Mouse (Mus musculus): ENCODE measurements at regions not wholly inside any gene's neighbourhood (a gene's known extent, or its start where the extent isn't known, plus 50 kb on each side); places are given as distances from the start of the nearest gene placed in this dataset.
A peak's percentile ranks its signal among the peaks of the same experiment; 100 is the strongest.

GRCm38 (mm10) chr1:42468365-42468764 lies 227.2 kb upstream of the Pou3f3 start:
- Histone ChIP-seq H3K9me3 (replicated peaks) (no peaks in the 10 kb centered on the region), H3K27ac (no peak overlapping the region), H3K27me3 (no peaks in the 10 kb centered on the region), H3K36me3 (no peaks in the 10 kb centered on the region), H3K9ac (no peak overlapping the region), H3K4me3 (no peak overlapping the region), H3K4me2 (replicated peaks) (no peak overlapping the region), H3K4me1 (peaks cover 9% of the 10 kb centered on the region)
- ATAC-seq (ENCODE audit: low FRiP score): no peak
- 89% methylated on average over 3 of the region's 3 CpGs for WGBS

GRCm38 (mm10) chr1:42471846-42472494 lies 223.6 kb upstream of the Pou3f3 start:
- Histone ChIP-seq H3K9me3 (replicated peaks) (no peaks in the 10 kb centered on the region), H3K4me1 (peaks cover 9% of the 10 kb centered on the region), H3K4me2 (replicated peaks) (peak overlapping the region; percentile 14; the same call in 1 of the 2 replicates), H3K9ac (no peak overlapping the region), H3K27me3 (no peaks in the 10 kb centered on the region), H3K27ac (peak overlapping the region; percentile 76), H3K36me3 (no peaks in the 10 kb centered on the region), H3K4me3 (no peak overlapping the region)
- 74% methylated on average over 10 of the region's 10 CpGs for WGBS
- ATAC-seq (ENCODE audit: low FRiP score): peak; percentile 62

GRCm38 (mm10) chr1:42472495-42473230 lies 222.9 kb upstream of the Pou3f3 start:
- Histone ChIP-seq H3K27me3 (no peaks in the 10 kb centered on the region), H3K36me3 (no peaks in the 10 kb centered on the region), H3K9me3 (replicated peaks) (no peaks in the 10 kb centered on the region), H3K9ac (no peak overlapping the region), H3K4me1 (peaks cover 9% of the 10 kb centered on the region), H3K4me3 (no peak overlapping the region), H3K27ac (peak overlapping the region; percentile 76), H3K4me2 (replicated peaks) (peak overlapping the region; percentile 14; the same call in 1 of the 2 replicates)
- 44% methylated on average over 13 of the region's 13 CpGs for WGBS
- peak; percentile 79 for ATAC-seq (ENCODE audit: low FRiP score)

GRCm38 (mm10) chr1:42474197-42474596 lies 221.4 kb upstream of the Pou3f3 start:
- no peak overlapping the region for H3K4me3 ChIP-seq
- 62% methylated on average over 8 of the region's 8 CpGs for WGBS

GRCm38 (mm10) chr1:42474831-42475230 lies 220.7 kb upstream of the Pou3f3 start:
- Histone ChIP-seq H3K4me2 (replicated peaks) (no peak overlapping the region), H3K27ac (no peak overlapping the region), H3K4me1 (peaks cover 9% of the 10 kb centered on the region), H3K4me3 (no peak overlapping the region), H3K9me3 (replicated peaks) (no peaks in the 10 kb centered on the region), H3K36me3 (no peaks in the 10 kb centered on the region), H3K27me3 (no peaks in the 10 kb centered on the region), H3K9ac (no peak overlapping the region)
- WGBS: 94% methylated on average over 1 of the region's 1 CpGs
- no peak for ATAC-seq (ENCODE audit: low FRiP score)

More at GRCm38 (mm10) chr1:42474197-42474596, 221.4 kb upstream of the Pou3f3 start:
- H3K9ac ChIP-seq: no peak overlapping the region
- no peaks in the 10 kb centered on the region for H3K27me3 ChIP-seq
- no peak overlapping the region for H3K27ac ChIP-seq
- no peak overlapping the region for H3K4me2 ChIP-seq (replicated peaks)
- peaks cover 9% of the 10 kb centered on the region for H3K4me1 ChIP-seq
- no peaks in the 10 kb centered on the region for H3K36me3 ChIP-seq
- ATAC-seq (ENCODE audit: low FRiP score): no peak
- no peaks in the 10 kb centered on the region for H3K9me3 ChIP-seq (replicated peaks)

GRCm38 (mm10) chr1:42475629-42476028 lies 219.9 kb upstream of the Pou3f3 start:
- ATAC-seq (ENCODE audit: low FRiP score): no peak
- WGBS: 81% methylated on average over 2 of the region's 2 CpGs
- Histone ChIP-seq H3K4me1 (peaks cover 9% of the 10 kb centered on the region), H3K9ac (no peak overlapping the region), H3K4me2 (replicated peaks) (no peak overlapping the region), H3K4me3 (no peak overlapping the region), H3K27ac (no peak overlapping the region), H3K9me3 (replicated peaks) (no peaks in the 10 kb centered on the region), H3K36me3 (no peaks in the 10 kb centered on the region), H3K27me3 (no peaks in the 10 kb centered on the region)

GRCm38 (mm10) chr1:42480348-42480920 lies 215.1 kb upstream of the Pou3f3 start:
- Histone ChIP-seq H3K27ac (no peak overlapping the region), H3K36me3 (no peaks in the 10 kb centered on the region), H3K9me3 (replicated peaks) (no peaks in the 10 kb centered on the region), H3K9ac (no peak overlapping the region), H3K27me3 (no peaks in the 10 kb centered on the region), H3K4me3 (no peak overlapping the region), H3K4me1 (no peaks in the 10 kb centered on the region), H3K4me2 (replicated peaks) (no peak overlapping the region)
- 81% methylated on average over 8 of the region's 8 CpGs for WGBS
- no peak for ATAC-seq (ENCODE audit: low FRiP score)

- peak; percentile 53 for ATAC-seq (ENCODE audit: low FRiP score)
- Histone ChIP-seq H3K4me2 (replicated peaks) (no peak overlapping the region), H3K9me3 (replicated peaks) (no peaks in the 10 kb centered on the region), H3K27me3 (no peaks in the 10 kb centered on the region), H3K27ac (no peak overlapping the region), H3K9ac (no peak overlapping the region), H3K4me3 (no peak overlapping the region), H3K36me3 (no peaks in the 10 kb centered on the region), H3K4me1 (peaks cover 30% of the 10 kb centered on the region)
- 32% methylated on average over 5 of the region's 5 CpGs for WGBS
These were observed 206.0 kb upstream of the Pou3f3 start for GRCm38 (mm10) chr1:42489563-42489962.

- Histone ChIP-seq H3K9ac (peak overlapping the region; percentile 61), H3K27me3 (no peaks in the 10 kb centered on the region), H3K9me3 (replicated peaks) (no peaks in the 10 kb centered on the region), H3K4me3 (peak overlapping the region; percentile 34), H3K36me3 (no peaks in the 10 kb centered on the region), H3K4me1 (peaks cover 30% of the 10 kb centered on the region), H3K27ac (peak overlapping the region; percentile 86), H3K4me2 (replicated peaks) (peak overlapping the region; percentile 67)
- peak; percentile 87 for ATAC-seq (ENCODE audit: low FRiP score)
- 8% methylated on average over 11 of the region's 11 CpGs for WGBS
These were observed 204.5 kb upstream of the Pou3f3 start for GRCm38 (mm10) chr1:42490856-42491643.

- under 1% methylated on average over 35 of the region's 35 CpGs for WGBS
These were observed 203.8 kb upstream of the Pou3f3 start for GRCm38 (mm10) chr1:42491644-42492277.

GRCm38 (mm10) chr1:42496022-42496421 lies 199.5 kb upstream of the Pou3f3 start:
- WGBS: 90% methylated on average over 3 of the region's 3 CpGs
- H3K27me3 ChIP-seq: no peaks in the 10 kb centered on the region

More at GRCm38 (mm10) chr1:42491644-42492277, 203.8 kb upstream of the Pou3f3 start:
- H3K4me1 ChIP-seq: peaks cover 30% of the 10 kb centered on the region
- no peaks in the 10 kb centered on the region for H3K9me3 ChIP-seq (replicated peaks)
- H3K27me3 ChIP-seq: no peaks in the 10 kb centered on the region
- H3K9ac ChIP-seq: peak overlapping the region; percentile 61
- H3K27ac ChIP-seq: peak overlapping the region; percentile 86
- H3K4me2 ChIP-seq (replicated peaks): peak overlapping the region; percentile 67
- H3K36me3 ChIP-seq: no peaks in the 10 kb centered on the region
- H3K4me3 ChIP-seq: peak overlapping the region; percentile 34
- ATAC-seq (ENCODE audit: low FRiP score): peak; percentile 64

More at GRCm38 (mm10) chr1:42496022-42496421, 199.5 kb upstream of the Pou3f3 start:
- H3K4me3 ChIP-seq: no peak overlapping the region
- no peak overlapping the region for H3K9ac ChIP-seq
- H3K9me3 ChIP-seq (replicated peaks): no peaks in the 10 kb centered on the region
- no peak for ATAC-seq (ENCODE audit: low FRiP score)
- H3K4me2 ChIP-seq (replicated peaks): no peak overlapping the region
- no peaks in the 10 kb centered on the region for H3K36me3 ChIP-seq
- no peak overlapping the region for H3K27ac ChIP-seq
- peaks cover 17% of the 10 kb centered on the region for H3K4me1 ChIP-seq
